Mouse (Mus musculus) heart, adult 2 months (tissue): ENCODE measurements around the gene Zc3h14. TPM values are rescaled to one million over a fixed set of nuclear protein-coding genes. Genes with fewer than 3 reads are reported as not detected.

Experiments
- DNase-seq, 2 experiments: peaks; one replicate each; pipeline ENCODE4 v3.0.0; 2021
- H3K27ac ChIP-seq: fragments of 200-600 bp; 2 replicates; pipeline ENCODE4 v1.8.1; 2022
- H3K27me3 ChIP-seq: fragments of 200-500 bp; 2 replicates; pipeline ENCODE4 v1.6.1; 2012; ENCODE audit warnings: mild to moderate bottlenecking, low read length, inconsistent platforms, mixed read lengths; ENCODE audit not compliant: control insufficient read depth, insufficient read depth
- H3K36me3 ChIP-seq: fragments of 200-500 bp; 2 replicates; pipeline ENCODE4 v1.6.1; 2012; ENCODE audit warnings: low read length, inconsistent platforms; ENCODE audit not compliant: control insufficient read depth, insufficient read depth
- H3K4me1 ChIP-seq: fragments of 200-500 bp; 2 replicates; pipeline ENCODE4 v1.6.1; 2011; ENCODE audit warnings: low read length; ENCODE audit not compliant: control insufficient read depth, insufficient read depth
- H3K4me3 ChIP-seq: fragments of 200-600 bp; 2 replicates; pipeline ENCODE4 v1.8.1; 2022
- H3K79me2 ChIP-seq: fragments of 200-500 bp; replicated peaks from 2 replicates; pipeline ENCODE4 v1.6.1; 2012; ENCODE audit warnings: mild to moderate bottlenecking, inconsistent platforms, low read length, moderate library complexity, mixed read lengths; ENCODE audit not compliant: control insufficient read depth, insufficient read depth
- H3K9ac ChIP-seq: fragments of 200-500 bp; 2 replicates; pipeline ENCODE4 v1.6.1; 2012; ENCODE audit warnings: low read depth, mild to moderate bottlenecking, control low read depth, inconsistent platforms, low read length, mixed read lengths
- CTCF ChIP-seq: fragments of 200-600 bp; IDR thresholded peaks from 2 replicates; pipeline ENCODE4 v1.8.1; 2022; ENCODE audit warnings: antibody characterized with exemption, mild to moderate bottlenecking, moderate library complexity
- EP300 ChIP-seq: fragments of 200-500 bp; IDR thresholded peaks from 2 replicates; pipeline ENCODE4 v1.6.1; 2011; ENCODE audit warnings: low read depth, low read length, control low read depth; ENCODE audit not compliant: insufficient read depth
- POLR2A ChIP-seq: fragments of 200-500 bp; IDR thresholded peaks from 2 replicates; pipeline ENCODE4 v1.6.1; 2011; ENCODE audit warnings: mild to moderate bottlenecking, low read depth, low read length, control low read depth; ENCODE audit not compliant: insufficient read depth
- WGBS: fragments of 180-500 bp; shearing (Covaris S2); methylation state at CpG from one replicate; pipeline ENCODE4 v1.1.7; 2018; 5-methylcytosine and 5-hydroxymethylcytosine counted together
- intact Hi-C: fragments of 180-260 bp; cut with DNase I; formaldehyde crosslinking; loops from one replicate; pipeline ENCODE4 v1.15.1; 2025
- polyA plus RNA-seq: library from polyadenylated mRNA; depleted of rRNA; stranded (reverse); fragments of >200 nt; gene quantifications from 2 replicates; pipeline ENCODE4 v1.2.3, GENCODE M21; 2012
- total RNA-seq, 2 experiments: library from RNA; stranded (reverse); gene quantifications; 2 replicates each; pipeline ENCODE4 v1.2.3; 2021

Zc3h14 gene
- total and polyA plus RNA-seq, 3 experiments, result 57.0 to 60.1 (median 59.6) TPM

DNA sequence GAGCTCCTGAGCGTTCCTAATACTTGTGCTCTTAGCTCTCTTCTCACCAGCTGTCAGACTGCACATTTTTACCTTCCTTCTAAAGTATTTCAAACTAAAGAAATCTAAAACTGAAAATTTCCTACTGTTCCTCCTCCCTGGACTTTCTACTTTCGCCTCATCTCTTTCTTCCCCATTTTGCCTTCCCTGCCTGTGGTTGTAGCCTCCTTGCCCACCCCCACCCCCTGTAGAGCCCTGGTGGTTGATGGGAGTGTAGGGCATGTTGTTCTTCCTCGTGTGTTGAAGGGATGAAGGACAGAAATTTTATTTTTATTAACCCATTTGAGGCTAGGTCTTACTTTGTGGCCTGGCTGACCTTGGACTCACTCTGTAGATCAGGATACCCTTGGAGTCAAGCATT, 30.7 kb downstream of the Zc3h14 start:
- no peak for TF ChIP-seq CTCF
- TF ChIP-seq POLR2A, result no peak
- no peak for TF ChIP-seq EP300
- Histone ChIP-seq H3K27me3 (no peaks in the 10 kb centered on the region), H3K9ac (no peak overlapping the region), H3K4me1 (no peaks in the 10 kb centered on the region), H3K36me3 (peaks cover 4% of the 10 kb centered on the region), H3K27ac (no peak overlapping the region), H3K79me2 (no peaks in the 10 kb centered on the region), H3K4me3 (no peak overlapping the region)
- 65% methylated on average over 3 of the region's 3 CpGs for WGBS
- intact Hi-C loops, result no loop called here
- no peak for DNase-seq

GRCm38 (mm10) chr12:98779148-98779547, 32.4 kb downstream of the Zc3h14 start:
- H3K36me3 ChIP-seq, result peaks cover 6% of the 10 kb centered on the region
- 75% methylated on average over 4 of the region's 4 CpGs for WGBS
- intact Hi-C loops, result no loop called here

DNA sequence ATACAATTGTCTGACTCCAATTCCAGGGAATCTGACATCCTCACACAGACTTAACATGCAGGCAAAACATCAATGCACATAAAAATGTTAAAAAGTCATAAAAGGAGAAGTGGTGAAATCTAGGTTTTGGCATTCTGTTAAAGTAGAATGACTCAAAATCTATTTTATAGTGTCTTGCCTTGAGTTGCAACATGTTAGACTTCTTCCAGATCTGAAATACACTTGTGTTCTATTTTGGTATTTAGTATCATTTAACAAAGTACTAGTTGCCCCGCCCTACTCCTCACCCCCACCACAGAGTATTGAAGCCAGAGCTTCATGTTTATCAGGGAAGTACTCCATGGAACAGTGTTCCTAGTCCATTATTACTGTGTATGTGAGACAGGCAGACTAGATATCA, 37.5 kb downstream of the Zc3h14 start:
- DNase-seq, result no peak
- 67% methylated on average over 1 of the region's 1 CpGs for WGBS
- H3K9ac ChIP-seq, result no peak overlapping the region
- no peaks in the 10 kb centered on the region for H3K27me3 ChIP-seq
- intact Hi-C loops, result no loop called here
- no peak overlapping the region for H3K4me3 ChIP-seq
- H3K36me3 ChIP-seq, result peaks cover 4% of the 10 kb centered on the region
- no peaks in the 10 kb centered on the region for H3K4me1 ChIP-seq
- H3K27ac ChIP-seq, result no peak overlapping the region
- TF ChIP-seq EP300 (no peak), CTCF (no peak), POLR2A (no peak)
- H3K79me2 ChIP-seq, result no peaks in the 10 kb centered on the region

More at GRCm38 (mm10) chr12:98779148-98779547, 32.4 kb downstream of the Zc3h14 start:
- H3K9ac ChIP-seq, result no peak overlapping the region
- H3K27me3 ChIP-seq, result no peaks in the 10 kb centered on the region
- no peak overlapping the region for H3K27ac ChIP-seq
- no peak for DNase-seq
- no peak for TF ChIP-seq EP300
- peak; percentile 73 for TF ChIP-seq CTCF
- no peak for TF ChIP-seq POLR2A
- no peak overlapping the region for H3K4me3 ChIP-seq
- H3K4me1 ChIP-seq, result no peaks in the 10 kb centered on the region
- H3K79me2 ChIP-seq, result no peaks in the 10 kb centered on the region

GRCm38 (mm10) chr12:98795731-98796318, 49.1 kb downstream of the Zc3h14 start:
- no peak overlapping the region for H3K9ac ChIP-seq
- H3K27me3 ChIP-seq, result no peaks in the 10 kb centered on the region
- no peaks in the 10 kb centered on the region for H3K79me2 ChIP-seq
- no peak for DNase-seq
- WGBS, result 96% methylated on average over 3 of the region's 3 CpGs
- intact Hi-C loops, result no loop called here
- H3K4me1 ChIP-seq, result no peaks in the 10 kb centered on the region
- H3K36me3 ChIP-seq, result peaks cover 2% of the 10 kb centered on the region; the same call in 1 of the 2 replicates
- TF ChIP-seq EP300, result no peak
- TF ChIP-seq POLR2A, result no peak
- TF ChIP-seq CTCF, result no peak
- H3K4me3 ChIP-seq, result no peak overlapping the region
- no peak overlapping the region for H3K27ac ChIP-seq

DNA sequence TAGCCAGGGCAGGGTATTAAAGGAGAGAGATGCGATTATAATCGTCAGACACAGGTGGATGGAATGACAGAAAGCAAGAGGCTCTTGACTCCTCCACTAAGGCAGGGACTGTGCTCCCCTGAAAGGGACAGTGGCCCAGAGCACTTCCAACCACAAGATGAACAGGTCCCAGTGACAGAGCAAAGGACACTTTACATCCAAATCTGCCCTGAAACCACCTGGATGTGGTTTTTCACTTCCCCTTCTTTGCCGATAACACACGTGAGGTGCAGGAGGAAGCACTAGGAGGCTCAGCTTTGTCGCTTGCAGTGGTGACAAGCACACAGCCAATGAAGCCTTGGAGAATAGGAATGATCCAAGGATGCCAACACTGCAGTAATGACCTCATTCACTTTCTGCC, 53.6 kb downstream of the Zc3h14 start:
- H3K4me1 ChIP-seq, result no peaks in the 10 kb centered on the region
- 77% methylated on average over 5 of the region's 5 CpGs for WGBS
- no peak for TF ChIP-seq CTCF
- TF ChIP-seq POLR2A, result no peak
- no peak for TF ChIP-seq EP300
- H3K27me3 ChIP-seq, result no peaks in the 10 kb centered on the region
- H3K36me3 ChIP-seq, result no peaks in the 10 kb centered on the region
- H3K79me2 ChIP-seq, result no peaks in the 10 kb centered on the region
- no peak overlapping the region for H3K9ac ChIP-seq
- H3K27ac ChIP-seq, result no peak overlapping the region
- intact Hi-C loops, result no loop called here
- DNase-seq, result no peak
- no peak overlapping the region for H3K4me3 ChIP-seq

GRCm38 (mm10) chr12:98802245-98802644, 55.5 kb downstream of the Zc3h14 start:
- H3K36me3 ChIP-seq, result no peaks in the 10 kb centered on the region
- H3K4me1 ChIP-seq, result no peaks in the 10 kb centered on the region
- no peak overlapping the region for H3K9ac ChIP-seq
- no peaks in the 10 kb centered on the region for H3K27me3 ChIP-seq
- no peak overlapping the region for H3K4me3 ChIP-seq
- no peaks in the 10 kb centered on the region for H3K79me2 ChIP-seq
- 69% methylated on average over 3 of the region's 3 CpGs for WGBS
- TF ChIP-seq CTCF, result no peak
- DNase-seq, result no peak
- H3K27ac ChIP-seq, result no peak overlapping the region
- intact Hi-C loops, result no loop called here
